In genomic region chr15:78549189-78549734, GRCm38 (mm10) we compare ENCODE assay signal across 24 mouse cellular contexts. TPM values are rescaled to one million over a fixed set of nuclear protein-coding genes. Genes with fewer than 3 reads are reported as not detected.
A peak's percentile ranks its signal among the peaks of the same experiment; 100 is the strongest.
DNase-seq lines count a peak whose midpoint lies in the region; TF ChIP-seq lines count a peak whose summit lies in the region.
"Had no signal": no experiment of that assay in that cellular context is flagged by ENCODE, and none has a peak within 500 bp of the region (broad histone marks: within the 10 kb centered on the region; RNA-seq: fewer than 3 reads in every experiment).

No protein-coding gene starts in this region.

- no peaks in the 10 kb centered on the region for H3K79me2 ChIP-seq in myocyte (ENCODE audit: control insufficient read depth, insufficient read depth)

- peaks cover 12% of the 10 kb centered on the region for H3K27me3 ChIP-seq in myocyte (ENCODE audit: control insufficient read depth, insufficient read depth, insufficient read length)
- H3K27me3 ChIP-seq: forebrain, embryonic 15.5 days; hindbrain, embryonic 15.5 days; neural tube, embryonic 13.5 days had no signal

- H3K27ac ChIP-seq in layer of hippocampus, adult 2 months: peak overlapping the region; percentile 70; the same call in 1 of the 2 replicates
- H3K27ac ChIP-seq: embryonic facial prominence, embryonic 15.5 days; forebrain, embryonic 15.5 days; hindbrain, embryonic 15.5 days; neural tube, embryonic 13.5 days had no signal

- TF ChIP-seq CTCF in layer of hippocampus, adult 2 months (conservative IDR thresholded peaks at IDR 0.05): no peak

- H3K4me3 ChIP-seq in layer of hippocampus, adult 2 months: no peak overlapping the region
- no peak overlapping the region for H3K4me3 ChIP-seq in myocyte
- H3K4me3 ChIP-seq: embryonic facial prominence, embryonic 15.5 days; forebrain, embryonic 15.5 days; gastrocnemius, adult 2 months; hindbrain, embryonic 15.5 days; neural tube, embryonic 13.5 days had no signal

- DNase-seq in layer of hippocampus, adult 2 months (ENCODE audit: low spot score in 2 of 2): no peak
- DNase-seq in layer of hippocampus, adult 9-10 months (ENCODE audit: low spot score): no peak
- peak; percentile 40 for DNase-seq in ZHBTc4 (ENCODE audit: low read depth, low spot score)
- peak; percentile 55 for DNase-seq in brain, adult 2 months (ENCODE audit: low read depth, low spot score)
- DNase-seq in lung, postnatal 10 days: no peak
- no peak for DNase-seq in neural tube, embryonic 10.5 days (ENCODE audit: extremely low spot score, low spot score)
- DNase-seq in gastrocnemius, postnatal 4 days (ENCODE audit: low spot score in 2 of 2): no peak
- DNase-seq: cerebellum, adult 9-10 months; gastrocnemius, adult 2 months; heart, postnatal 14 days; kidney, postnatal 14 days; layer of hippocampus, postnatal 36 days; lung, embryonic 14.5 days; retina, postnatal 1 day had no signal

- no peak overlapping the region for H3K4me2 ChIP-seq in myocyte (ENCODE audit: low read depth)
- H3K4me2 ChIP-seq: embryonic facial prominence, embryonic 15.5 days; forebrain, embryonic 15.5 days; hindbrain, embryonic 15.5 days; lung, embryonic 14.5 days; neural tube, embryonic 13.5 days had no signal

- TF ChIP-seq POLR2A in myocyte (IDR thresholded peaks at IDR 0.05; ENCODE audit: insufficient read length, low read depth): no peak

- no peaks in the 10 kb centered on the region for H3K36me3 ChIP-seq in myocyte (ENCODE audit: control insufficient read depth, insufficient read depth)
- H3K36me3 ChIP-seq: embryonic facial prominence, embryonic 15.5 days; forebrain, embryonic 15.5 days; hindbrain, embryonic 15.5 days; neural tube, embryonic 13.5 days had no signal

- no peak overlapping the region for H3ac ChIP-seq in myocyte (ENCODE audit: control insufficient read depth, insufficient read length)

TF ChIP-seq in myocyte, 11 proteins besides CTCF, POLR2A, EP300 and RAD21:
- peak; percentile 23 for TF ChIP-seq REST (IDR thresholded peaks at IDR 0.05; ENCODE audit: insufficient read depth, insufficient read length)
- no peak for TF ChIP-seq MYOD1 (IDR thresholded peaks at IDR 0.05; ENCODE audit: control insufficient read depth in 1 of 3, insufficient read length in 2 of 3, low read depth in 2 of 3)
TF ChIP-seq in myocyte: peak in this region for 1.

RNA-seq across cellular contexts. Expression of gene Sstr3, which starts 4.8 kb away (rescaled TPM):
- 10 to 100 TPM; 25.2 to 25.8 TPM for total RNA-seq in layer of hippocampus, adult 2 months (2021)
- polyA plus RNA-seq in myocyte (2012; fragmentation: generic; extraction: Trizol): not detected
- total RNA-seq in gastrocnemius, postnatal 4 days (2021): under 1 TPM in 1 of 2 experiments, not detected in 1; 0.05 TPM
- total RNA-seq: heart, adult 8-10 months; heart, postnatal 14 days; MEL had no signal
- polyA plus RNA-seq: activated CD4-positive, CD25-positive, alpha-beta regulatory T cell, adult 4 months; CD4-positive, CD25-positive, alpha-beta regulatory T cell, adult 4 months; embryonic facial prominence, embryonic 15.5 days; limb, embryonic 11.5 days had no signal

RNA-seq across cellular contexts. Expression of gene C1qtnf6, which starts 18.0 kb away (rescaled TPM):
- 1 to 10 TPM; 4.5 to 5.2 TPM for total RNA-seq in layer of hippocampus, adult 2 months (2021)
- polyA plus RNA-seq in myocyte (2012; fragmentation: generic; extraction: Trizol): 66.2 TPM
- total RNA-seq in gastrocnemius, postnatal 4 days (2021): 10 to 100 TPM; 66.7 to 75.1 TPM

RNA-seq across cellular contexts. Expression of gene Rac2, which starts 23.3 kb away (rescaled TPM):
- 1 to 10 TPM; 2.2 to 3.7 TPM for total RNA-seq in layer of hippocampus, adult 2 months (2021)
- not detected for polyA plus RNA-seq in myocyte (2012; fragmentation: generic; extraction: Trizol)
- total RNA-seq in gastrocnemius, postnatal 4 days (2021): 10 to 100 TPM in 1 of 2 experiments, 1 to 10 TPM in 1; 4.6 to 10.2 TPM

RNA-seq across cellular contexts. Expression of gene Cyth4, which starts 47.6 kb away (rescaled TPM):
- total RNA-seq in layer of hippocampus, adult 2 months (2021): 10 to 100 TPM; 24.7 to 25.2 TPM
- polyA plus RNA-seq in myocyte (2012; fragmentation: generic; extraction: Trizol): 0.10 TPM
- 10 to 100 TPM in 1 of 2 experiments, 1 to 10 TPM in 1; 8.6 to 10.1 TPM for total RNA-seq in gastrocnemius, postnatal 4 days (2021)

RNA-seq across cellular contexts. Expression of gene Il2rb, which starts 54.2 kb away (rescaled TPM):
- total RNA-seq in layer of hippocampus, adult 2 months (2021): under 1 TPM in 1 of 2 experiments, not detected in 1; 0.20 TPM
- 0.67 TPM for polyA plus RNA-seq in myocyte (2012; fragmentation: generic; extraction: Trizol)
- total RNA-seq in gastrocnemius, postnatal 4 days (2021): under 1 TPM; 0.16 to 0.20 TPM
- total RNA-seq: gastrocnemius, adult 2 months had no signal
- polyA plus RNA-seq: forebrain, embryonic 15.5 days; limb, embryonic 11.5 days had no signal

Comparison
In these comparisons a context has a peak if more than half of its experiments do, and no peak if none do; other contexts are left out.
1. DNase-seq: peak in ZHBTc4 (single experiment) and brain, adult 2 months (single experiment); none in layer of hippocampus, adult 2 months (0 of 2), layer of hippocampus, adult 9-10 months (single experiment), lung, postnatal 10 days (single experiment), neural tube, embryonic 10.5 days (single experiment) and gastrocnemius, postnatal 4 days (0 of 2).
2. RNA of gene Sstr3, which starts 4.8 kb away (total RNA-seq): 25.2 to 25.8 TPM in layer of hippocampus, adult 2 months; 0.05 TPM in gastrocnemius, postnatal 4 days; every median in the first group is over 10 times any median in the second.
3. RNA of gene C1qtnf6, which starts 18.0 kb away (total RNA-seq): 66.7 to 75.1 TPM in gastrocnemius, postnatal 4 days; 4.5 to 5.2 TPM in layer of hippocampus, adult 2 months; every median in the first group is over 10 times any median in the second.